Mouse (Mus musculus) spleen, postnatal 36 days (tissue): ENCODE data around the gene Gabrb1.

Experiments used
- DNase-seq, 2 experiments: peaks; one replicate each; pipeline ENCODE4 v3.0.0; 2022; ENCODE audit warnings: low spot score in 2 of 2, mixed read lengths in 1 of 2

Gene Gabrb1

DNA sequence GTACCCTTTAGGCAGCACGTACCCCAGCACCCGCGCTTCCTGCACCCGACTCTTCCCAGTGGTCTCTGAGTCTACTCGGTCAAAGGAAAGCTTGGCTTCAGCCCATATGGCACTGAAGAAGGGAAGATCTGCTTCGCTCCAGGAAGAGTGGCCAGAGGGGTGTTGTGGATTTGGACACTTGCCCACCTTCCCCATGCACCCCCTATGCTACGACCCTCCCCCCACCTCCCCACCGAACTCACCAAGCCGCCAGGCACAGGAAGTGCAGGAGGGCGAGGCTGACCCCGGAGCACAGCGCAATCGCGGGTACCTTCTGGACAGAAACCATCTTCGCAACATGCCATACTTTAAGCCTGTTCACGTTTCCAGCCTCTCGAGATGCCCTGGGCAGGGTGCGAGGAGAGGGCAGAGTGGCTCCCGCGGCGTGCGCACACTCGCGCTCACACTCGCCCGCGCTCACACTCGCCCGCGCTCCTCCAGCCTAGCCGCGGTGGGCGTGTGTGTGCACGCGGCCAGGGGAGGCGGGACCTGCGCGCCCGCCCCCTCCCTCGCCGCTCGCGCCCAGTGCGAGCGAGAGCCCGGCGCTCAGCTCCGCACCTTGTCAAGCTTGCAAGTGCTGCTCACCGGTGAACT is at the start of gene Gabrb1:
Gabrb1 (plus strand) TSS at position 632 of the 633 bp plus-strand sequence.
- DNase-seq: no peak

DNA sequence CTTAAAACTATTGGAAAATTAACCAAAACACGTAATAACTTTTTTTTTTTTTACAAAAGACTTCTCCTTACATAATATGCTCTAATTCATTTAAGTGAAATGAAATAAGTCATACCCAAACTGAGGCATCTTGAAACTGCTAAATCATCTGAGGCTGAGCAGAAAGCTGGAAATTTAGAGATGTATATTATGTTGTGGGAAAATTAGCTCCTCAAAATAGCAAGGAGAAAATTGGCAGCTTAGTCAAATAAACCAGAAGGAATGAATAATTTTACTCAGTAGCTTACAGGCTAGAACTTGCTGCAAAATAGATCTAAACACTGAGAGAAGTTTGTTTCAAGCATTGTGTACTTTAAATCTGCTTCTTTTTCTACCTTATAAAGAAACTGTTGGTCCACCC is 49.2 kb upstream of the Gabrb1 start:
- DNase-seq: no peak

DNA sequence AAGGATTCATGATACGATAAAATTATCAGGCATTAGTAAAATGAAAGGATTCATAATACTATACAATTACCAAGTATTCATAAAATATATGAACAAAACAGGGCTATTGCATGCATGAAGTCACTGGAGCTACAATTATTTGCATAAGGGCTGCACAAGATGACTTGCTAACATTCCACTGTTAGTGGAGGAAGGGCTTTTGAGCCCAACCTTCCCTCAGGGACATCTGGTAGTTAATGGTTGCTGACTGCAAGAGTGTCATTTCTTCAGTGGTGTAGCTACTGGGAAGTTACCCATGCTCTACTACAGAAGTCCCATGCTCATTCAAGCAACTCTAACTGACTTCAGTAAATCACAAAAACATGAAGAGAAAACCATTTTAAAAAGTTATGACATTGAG is 43.6 kb upstream of the Gabrb1 start:
- no peak for DNase-seq

DNA sequence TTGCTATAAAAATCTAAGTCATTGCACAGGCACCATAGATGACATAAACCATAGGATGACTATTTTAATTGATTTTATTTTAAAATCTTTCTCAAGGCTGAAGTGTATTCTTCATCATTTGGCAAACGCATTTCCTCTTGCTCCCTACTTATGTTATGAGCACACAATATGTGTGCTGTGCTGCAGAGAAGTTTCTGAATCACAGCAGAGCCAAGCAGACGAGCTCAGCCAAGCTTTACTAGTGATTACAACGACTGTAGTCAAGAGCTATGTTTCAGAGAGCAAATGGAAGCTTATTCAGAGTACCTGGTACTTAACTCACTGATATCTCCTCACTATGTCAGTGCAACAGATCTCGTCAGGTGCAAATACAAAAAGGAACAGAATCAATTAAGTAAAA is 41.2 kb upstream of the Gabrb1 start:
- no peak for DNase-seq

DNA sequence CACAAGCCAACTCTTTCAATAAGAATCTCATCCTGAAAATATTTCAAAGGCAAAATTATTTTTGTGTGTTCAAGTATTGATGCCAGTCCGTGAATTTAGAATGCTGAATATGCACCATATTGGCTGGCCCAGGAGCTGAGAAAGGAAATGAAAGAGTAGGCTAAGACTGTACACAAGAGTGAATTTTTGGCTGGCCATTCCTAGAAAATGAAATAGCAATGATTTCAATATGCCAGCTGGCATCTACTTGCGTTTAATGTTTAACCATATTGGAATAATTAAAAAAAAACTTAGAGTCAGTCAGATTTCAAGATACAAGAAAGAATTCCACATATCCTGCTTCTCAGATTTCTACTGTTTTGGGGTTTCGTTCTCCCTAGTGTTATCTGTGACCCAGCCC is 30.1 kb upstream of the Gabrb1 start:
- no peak for DNase-seq

DNA sequence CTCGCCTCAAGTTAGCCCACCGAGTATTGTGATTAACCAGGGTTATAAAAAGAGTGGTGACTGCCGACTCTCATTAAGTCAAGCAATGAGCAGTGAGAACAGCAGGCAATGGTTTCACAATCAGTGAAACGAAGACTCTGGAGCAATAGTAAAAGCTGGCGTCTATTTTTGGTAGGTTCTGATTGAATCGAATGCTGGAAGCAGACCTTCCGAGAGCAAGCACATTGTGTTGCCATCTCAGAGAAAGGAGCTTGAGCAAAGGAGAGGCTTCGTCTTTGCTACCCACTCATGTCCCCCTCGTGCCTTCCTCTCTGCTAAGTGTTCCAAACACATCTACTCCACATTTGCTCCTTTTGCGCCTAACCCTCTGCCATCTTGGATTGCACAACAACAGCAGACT is 18.1 kb upstream of the Gabrb1 start:
- DNase-seq: no peak

DNA sequence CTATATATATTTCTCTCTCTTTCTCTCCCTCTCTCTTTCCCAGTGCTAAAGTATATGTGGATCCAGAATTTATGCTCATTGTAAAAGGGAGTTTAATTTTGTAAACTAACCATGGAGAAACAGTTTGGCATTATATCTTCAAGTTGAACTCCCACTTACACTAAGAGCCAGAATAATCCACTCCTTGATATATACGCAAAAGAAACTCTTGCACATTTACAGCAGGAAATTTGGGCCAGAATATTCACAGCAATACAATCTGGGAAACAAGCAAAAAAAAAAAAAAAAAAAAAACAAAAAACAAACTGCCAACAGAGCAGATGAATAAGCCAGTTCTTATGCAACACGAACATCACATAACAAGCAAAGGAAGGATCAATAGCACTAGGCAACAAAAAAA is 9.8 kb upstream of the Gabrb1 start:
- no peak for DNase-seq

DNA sequence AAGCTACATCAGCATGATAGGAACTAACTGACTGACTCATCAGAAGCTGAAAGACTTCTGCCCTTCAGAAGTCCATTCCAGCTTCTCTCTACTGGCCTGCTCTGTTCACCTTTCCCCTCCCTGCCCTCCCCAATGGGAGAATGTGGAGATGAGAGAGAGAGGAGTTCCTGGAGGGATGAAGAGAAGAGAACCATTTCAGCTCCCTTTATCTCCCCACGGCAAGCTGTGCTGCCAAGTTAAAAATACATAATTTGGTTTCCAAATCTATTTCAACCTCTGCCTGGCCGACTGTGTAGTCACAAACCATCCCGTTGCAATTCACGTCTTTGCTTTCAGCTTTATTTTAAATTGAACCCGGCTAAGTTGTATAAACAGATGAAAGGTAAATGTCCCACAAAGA is 3.9 kb upstream of the Gabrb1 start:
- DNase-seq: no peak

DNA sequence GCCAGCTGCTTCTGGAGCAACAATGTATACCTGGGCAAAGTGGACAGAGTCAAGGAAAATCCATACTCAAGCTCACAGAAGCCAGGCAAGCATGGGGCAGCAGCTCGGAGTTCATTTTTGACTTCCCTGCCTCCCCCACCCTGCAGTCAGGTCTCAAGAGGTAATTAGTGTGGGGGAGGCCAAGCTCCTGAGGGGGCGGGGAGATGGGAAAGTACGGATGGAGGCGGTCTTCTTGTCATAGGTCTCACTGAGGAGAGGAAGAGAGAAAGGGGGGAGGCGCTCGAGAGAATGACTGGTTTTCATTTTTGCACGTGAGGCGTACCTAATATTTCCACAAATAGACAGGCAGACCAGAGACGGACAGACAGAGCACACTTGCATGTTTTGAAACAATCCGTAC is 1.1 kb upstream of the Gabrb1 start:
- no peak for DNase-seq

DNA sequence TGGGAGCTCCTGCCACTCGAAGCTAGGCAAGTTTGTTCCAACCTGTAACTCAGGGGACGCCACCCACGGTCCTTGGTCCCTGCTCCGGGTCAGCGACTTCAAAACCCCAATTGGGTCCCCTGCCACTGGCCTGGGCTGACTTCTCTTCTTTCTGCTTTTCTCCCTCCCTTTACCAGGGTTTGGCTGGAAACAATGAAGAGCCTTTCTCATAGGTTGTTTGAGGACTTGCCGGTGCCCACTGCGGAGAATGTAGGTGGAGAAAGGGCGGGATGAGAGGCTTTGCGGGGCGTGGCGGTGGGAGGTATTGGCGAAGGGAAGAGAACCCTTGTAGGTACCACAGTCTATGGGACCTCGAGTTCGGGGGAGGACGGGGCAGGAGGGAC is 193 bp downstream of the Gabrb1 start, which contains the start of gene Gabra4:
Gabra4 (minus strand) TSS at position 194 of the 383 bp plus-strand sequence.
- no peak for DNase-seq

DNA sequence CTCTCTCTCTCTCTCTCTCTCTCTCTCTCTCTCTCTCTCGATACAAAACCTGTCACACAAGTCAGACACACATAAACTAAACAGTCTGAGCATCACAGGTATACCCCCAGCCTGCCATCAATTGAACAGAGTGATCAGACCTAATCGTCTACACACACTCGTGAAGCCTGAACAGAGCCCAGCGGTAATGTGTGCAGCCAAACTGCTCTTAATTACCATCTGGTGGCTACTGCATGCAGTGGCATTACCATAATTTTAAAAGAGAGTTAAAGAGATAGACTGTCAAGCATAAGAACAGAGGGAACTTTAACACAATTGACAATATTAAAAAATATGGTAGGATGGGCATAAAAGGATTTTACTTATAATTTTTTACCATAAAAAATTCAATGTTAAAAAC is 7.7 kb downstream of the Gabrb1 start:
- DNase-seq: no peak

DNA sequence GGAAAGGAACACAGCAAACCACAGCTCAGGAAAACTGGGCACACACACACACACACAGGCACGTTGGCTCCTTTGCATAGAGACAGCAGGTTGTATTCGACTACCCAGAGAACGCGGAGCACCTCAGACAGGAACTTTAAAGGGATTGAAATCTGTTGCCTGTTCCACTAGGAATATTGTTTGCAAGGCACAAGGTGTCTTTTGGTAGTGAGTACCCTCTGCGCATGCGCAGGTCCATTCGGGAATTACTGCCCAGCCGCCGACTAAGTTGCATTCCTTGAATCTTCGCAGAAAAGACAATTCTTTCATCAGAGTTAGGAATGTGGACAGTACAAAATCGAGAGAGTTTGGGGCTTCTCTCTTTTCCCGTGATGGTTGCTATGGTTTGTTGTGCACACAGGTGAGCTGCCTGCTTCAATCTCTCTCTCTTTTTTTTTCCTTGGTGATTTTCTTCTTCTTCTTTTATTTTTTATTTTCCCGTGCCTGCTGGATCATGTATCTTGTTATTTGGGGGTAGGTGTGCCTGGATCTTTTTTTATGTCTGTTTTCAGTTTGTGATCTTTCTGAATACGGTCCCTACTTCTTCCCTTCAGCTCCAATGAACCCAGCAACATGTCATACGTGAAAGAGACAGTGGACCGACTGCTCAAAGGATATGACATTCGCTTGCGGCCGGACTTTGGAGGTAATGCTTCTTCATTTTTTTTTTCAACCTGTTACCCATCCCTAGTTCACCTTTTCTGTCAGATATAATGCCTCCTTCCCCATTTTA is 42.0 kb downstream of the Gabrb1 start:
- no peak for DNase-seq

DNA sequence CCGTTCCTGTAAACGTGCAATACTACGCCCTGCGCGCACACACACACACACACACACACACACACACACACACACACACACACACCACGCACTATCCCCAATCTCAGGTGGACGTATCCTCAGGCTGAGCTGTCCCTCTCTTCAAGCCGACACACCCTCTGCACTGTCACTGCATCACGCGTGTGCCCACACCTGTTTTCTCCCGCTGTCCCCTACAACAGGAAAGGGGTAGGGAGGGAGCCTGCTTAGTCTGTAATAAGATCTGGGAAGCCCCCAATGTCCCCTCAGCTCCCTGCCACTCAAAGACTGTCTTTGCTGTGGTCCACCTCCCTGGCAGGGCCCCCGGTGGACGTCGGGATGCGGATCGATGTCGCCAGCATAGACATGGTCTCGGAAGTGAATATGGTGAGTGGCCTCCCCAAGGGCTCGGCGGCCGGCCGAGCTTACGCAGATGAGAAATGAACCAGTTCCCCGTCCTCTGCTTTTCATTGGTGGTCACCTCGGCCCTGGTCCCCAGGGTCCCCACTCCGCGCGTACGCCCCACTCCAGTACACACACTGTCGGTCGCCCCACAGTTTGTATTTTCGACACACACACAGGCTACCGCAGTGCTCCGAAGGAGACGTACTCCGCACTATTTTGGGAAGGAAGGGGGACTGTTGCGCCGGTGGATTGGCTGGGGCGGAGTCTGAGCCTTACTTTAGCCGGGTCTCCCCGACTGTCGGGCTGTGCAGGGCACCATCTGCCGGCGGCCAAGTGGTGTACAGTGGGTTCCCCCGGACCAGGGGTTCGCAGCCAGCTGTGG is 42.8 kb downstream of the Gabrb1 start:
- DNase-seq: no peak

DNA sequence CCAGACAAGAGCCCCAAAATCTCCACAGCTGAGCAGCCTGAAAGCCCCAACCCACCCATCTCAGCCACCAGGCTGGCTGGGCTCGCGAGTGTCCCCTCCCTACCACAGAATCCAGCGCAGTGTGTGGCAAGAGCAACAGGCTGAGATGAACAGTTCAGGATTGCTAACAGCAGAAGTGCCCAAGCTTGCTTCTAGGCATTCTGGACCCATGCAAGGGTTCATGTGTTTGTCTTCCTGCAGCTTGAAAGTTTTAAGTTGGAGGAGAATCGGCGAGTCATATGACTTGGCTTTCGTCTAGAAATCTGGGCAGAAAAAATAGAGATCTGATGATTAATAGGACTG is 43.3 kb downstream of the Gabrb1 start:
- no peak for DNase-seq

DNA sequence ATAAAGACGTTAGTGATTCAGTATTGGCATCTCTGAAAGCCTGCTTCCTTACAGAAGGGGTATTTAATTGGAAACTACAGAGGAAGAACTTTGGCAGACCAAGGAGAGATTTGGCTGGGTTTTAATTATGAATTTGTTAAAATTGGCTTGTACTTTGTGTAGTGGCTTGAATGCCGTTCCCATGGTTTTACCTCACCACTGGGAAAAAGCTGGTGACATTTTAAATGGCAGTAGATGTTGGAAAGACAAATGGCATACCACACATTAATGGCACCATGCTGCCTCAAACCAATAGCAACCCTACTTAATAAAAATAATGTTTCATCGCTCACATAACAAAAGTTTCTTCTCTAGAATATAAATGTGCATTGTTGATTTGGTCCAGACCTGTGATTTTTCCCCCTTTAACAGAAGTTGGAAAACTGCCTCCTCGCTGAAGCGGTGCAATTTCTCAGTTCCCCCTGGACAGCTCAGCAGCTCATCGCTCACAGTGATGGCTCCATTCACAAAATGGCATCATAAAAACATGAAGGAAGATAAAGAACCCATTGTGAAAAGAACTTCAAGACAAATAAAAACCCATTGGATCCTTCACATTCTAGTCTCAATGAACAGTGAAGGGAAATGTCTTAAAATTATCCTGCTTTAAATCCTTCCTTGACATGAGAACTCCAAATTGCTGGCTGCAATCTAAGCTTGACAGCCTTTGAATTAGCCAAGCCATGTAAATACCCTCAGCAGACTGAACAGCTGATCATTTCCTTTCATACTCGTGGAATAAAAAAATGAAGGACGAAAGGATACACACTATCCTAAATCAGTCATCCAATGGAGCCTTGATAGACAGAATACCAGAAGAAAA is 75.2 kb downstream of the Gabrb1 start:
- no peak for DNase-seq

DNA sequence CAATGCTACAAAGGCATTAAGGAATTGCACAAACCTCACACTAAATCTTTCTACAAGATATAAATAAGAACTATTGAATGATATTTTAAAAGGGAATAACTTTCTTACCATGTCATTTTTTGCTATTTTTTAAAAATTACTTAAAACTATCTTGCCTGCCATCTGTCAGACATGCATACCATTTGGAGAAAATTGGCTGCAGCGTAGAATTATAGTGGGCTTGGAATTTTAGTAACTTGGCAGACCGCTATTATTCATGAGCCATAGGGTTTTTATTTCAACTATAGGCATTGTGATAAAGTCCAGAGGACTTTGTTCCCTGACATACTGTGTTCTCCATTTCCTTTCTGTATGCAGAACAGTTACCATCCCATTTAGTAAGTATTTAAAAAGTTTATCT is 89.5 kb downstream of the Gabrb1 start:
- DNase-seq: no peak

DNA sequence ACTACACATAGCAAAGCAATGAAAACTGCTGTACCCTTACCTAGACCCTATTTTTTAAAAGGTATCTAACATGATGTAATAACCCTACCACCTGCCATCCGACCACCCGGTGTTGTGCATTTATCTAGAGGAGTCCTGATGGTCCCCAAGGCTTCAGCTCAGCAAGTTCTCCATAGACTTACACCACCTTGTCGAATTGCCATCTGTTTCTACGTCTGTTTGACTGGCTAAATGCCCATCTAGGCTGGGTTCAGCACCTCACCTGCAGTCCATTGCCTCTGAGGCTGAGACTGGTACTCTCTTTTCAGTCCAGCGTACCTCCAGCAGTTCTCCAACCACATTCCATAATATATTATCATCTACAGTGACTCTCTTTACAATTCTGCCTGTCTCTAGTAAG is 96.1 kb downstream of the Gabrb1 start:
- no peak for DNase-seq

DNA sequence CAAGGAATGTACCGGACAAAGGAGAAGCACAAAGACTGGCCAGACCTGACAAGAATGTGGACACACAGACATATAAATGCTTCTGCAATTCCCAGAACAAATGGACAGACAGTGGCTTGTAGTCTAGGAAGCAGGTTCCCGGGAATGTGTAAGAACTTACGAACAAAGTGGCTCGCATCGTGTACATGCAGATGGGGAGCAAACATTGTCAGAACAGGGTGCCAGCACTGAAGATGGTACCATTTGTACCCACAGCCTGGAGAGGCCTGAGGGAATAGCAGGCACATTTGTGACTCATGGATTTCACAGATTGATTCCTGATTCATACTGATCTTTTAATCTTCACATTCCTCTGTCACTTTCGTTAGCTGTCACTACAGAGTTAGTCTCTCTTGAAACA is 103.2 kb downstream of the Gabrb1 start:
- DNase-seq: no peak

DNA sequence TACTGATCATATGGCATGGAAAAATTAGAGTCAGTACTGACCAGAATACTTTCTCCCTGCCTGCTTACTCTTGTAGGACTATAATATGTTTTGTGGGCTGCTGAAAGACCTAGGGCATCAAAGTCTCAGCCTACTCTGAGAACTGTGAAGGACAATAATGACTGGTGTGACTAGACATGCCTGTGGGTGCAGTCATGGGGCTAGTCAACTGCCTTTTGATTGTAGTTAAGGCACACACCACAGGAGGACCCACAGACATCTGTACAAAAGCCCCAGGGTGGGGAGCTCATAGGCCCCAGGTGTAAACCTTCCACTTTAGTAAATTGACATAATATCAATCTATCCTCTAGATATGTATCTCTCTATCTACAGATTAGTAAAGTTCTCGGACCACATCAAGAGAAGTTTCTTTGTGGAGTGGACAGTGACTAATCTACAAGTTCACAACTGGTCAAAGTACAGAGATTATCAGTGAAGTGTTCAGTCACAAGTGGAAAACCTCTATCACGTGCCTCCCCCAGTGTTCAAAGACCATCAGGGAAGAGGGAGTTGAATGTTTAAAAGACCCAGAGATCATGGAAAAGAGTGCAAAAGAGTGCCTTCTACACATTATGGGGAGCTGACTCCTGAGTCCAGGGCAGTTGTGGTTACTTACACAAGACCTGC is 123.7 kb downstream of the Gabrb1 start:
- DNase-seq: no peak

DNA sequence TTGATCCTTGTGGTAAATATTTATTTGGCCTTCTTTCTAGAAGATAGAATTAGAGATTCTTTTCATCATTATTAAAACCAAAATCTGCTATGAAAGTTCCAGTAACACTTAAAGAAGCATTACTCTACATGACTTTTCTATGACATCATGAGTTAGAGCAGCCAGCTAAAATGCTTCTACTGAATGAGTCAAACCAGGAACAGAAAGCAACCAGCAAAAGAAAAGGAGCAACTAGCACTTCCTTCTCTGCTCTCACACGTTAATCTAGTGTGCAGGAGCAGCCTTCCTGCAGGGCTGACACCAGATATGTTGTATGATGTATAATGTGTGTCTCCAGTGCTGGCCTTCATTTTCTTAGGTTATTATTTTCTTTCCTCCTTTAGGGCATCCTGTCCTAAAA is 164.9 kb downstream of the Gabrb1 start:
- DNase-seq: no peak

DNA sequence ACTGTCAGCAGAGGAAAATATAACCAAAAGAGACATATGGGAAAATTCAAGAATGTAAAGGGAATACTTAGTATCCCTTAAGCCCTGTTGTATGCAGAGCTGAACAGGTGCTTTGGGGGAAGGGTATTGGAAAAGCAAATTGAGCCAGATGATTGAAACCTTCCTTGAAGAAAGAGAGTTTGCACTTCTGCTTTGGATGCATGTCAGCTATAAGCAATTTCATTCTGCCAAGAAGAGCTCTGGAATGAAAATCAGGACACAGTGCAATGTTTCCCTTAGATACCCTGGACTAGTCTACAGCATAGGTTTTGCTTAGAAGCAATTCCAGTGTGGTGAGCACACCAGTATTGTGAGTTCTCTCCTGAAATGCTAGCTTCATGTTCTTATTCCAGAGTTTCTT is 170.4 kb downstream of the Gabrb1 start:
- no peak for DNase-seq
